Mouse (Mus musculus) adrenal gland, postnatal 4 days (tissue): ENCODE results near the gene Spag16. TPM values are rescaled to one million over a fixed set of nuclear protein-coding genes. Genes with fewer than 3 reads are reported as not detected.
"Not testable (repeated sequence)": the region's sequence is repeated elsewhere in the genome, so short reads cannot be mapped to it uniquely, and the experiment has no call there.

Experiments
- DNase-seq, 2 experiments: peaks; one replicate each; pipeline ENCODE4 v3.0.0; 2021 to 2022; ENCODE audit warnings: low spot score in 2 of 2, mixed read lengths in 2 of 2
- long read RNA-seq, 2 experiments: library from polyadenylated mRNA; stranded (forward); transcript quantifications; one replicate each; pipeline ENCODE4 v2.0.0; 2021
- total RNA-seq, 2 experiments: library from RNA; stranded (reverse); gene quantifications; 2 replicates each; pipeline ENCODE4 v1.2.3; 2021

Gene Spag16
- under 1 TPM; 0.28 to 0.56 TPM for total RNA-seq
- long read RNA-seq, experiment 1 = 0 reads
- long read RNA-seq, experiment 2 = 0 reads

GRCm38 (mm10) chr1:69826806-69827703, at the start of gene Spag16:
Gene Spag16 (plus strand): TSS chr1:69826970.
- peak; percentile 8 to 15 for DNase-seq

GRCm38 (mm10) chr1:69785129-69785528, 41.6 kb upstream of the Spag16 start:
- DNase-seq = no peak

DNA sequence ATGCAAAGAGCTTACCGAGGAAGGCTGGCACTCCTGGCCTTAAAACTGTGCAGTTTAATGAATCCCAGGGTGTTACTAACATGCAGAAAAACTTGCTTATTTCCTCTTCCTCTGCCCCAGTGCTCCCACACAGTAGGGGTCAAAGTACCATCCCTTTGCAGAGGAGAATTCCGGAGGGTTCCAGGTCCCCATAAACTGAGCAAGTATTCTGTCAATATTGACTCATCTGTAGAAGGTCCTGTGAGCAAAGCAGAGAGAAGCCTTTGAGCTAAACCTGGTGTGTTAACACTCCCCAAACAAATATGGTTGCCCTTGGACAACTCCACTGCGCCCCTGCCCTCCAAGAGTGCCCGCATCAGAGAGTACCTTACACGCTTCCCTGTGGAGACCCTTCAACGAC, 40.1 kb upstream of the Spag16 start:
- DNase-seq = no peak

DNA sequence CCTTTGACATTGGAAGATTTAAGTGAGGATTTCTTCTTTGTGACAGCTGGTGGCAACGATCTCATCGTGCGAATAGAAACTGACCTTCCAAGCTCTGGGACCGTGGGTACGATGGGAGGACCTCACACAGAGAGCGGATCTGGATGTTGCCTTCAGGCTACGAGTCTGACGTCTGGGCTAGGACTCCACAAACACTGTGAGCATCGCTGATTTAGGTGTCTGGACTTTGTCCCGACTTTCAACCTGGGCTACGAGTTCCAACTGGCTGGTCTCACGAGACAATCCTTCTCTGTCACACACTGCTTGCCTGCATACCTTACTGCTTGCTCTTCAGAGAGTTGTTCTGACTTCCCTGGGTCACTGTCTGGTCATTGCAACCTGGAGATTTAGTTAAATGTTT, 39.4 kb upstream of the Spag16 start:
- no peak for DNase-seq

DNA sequence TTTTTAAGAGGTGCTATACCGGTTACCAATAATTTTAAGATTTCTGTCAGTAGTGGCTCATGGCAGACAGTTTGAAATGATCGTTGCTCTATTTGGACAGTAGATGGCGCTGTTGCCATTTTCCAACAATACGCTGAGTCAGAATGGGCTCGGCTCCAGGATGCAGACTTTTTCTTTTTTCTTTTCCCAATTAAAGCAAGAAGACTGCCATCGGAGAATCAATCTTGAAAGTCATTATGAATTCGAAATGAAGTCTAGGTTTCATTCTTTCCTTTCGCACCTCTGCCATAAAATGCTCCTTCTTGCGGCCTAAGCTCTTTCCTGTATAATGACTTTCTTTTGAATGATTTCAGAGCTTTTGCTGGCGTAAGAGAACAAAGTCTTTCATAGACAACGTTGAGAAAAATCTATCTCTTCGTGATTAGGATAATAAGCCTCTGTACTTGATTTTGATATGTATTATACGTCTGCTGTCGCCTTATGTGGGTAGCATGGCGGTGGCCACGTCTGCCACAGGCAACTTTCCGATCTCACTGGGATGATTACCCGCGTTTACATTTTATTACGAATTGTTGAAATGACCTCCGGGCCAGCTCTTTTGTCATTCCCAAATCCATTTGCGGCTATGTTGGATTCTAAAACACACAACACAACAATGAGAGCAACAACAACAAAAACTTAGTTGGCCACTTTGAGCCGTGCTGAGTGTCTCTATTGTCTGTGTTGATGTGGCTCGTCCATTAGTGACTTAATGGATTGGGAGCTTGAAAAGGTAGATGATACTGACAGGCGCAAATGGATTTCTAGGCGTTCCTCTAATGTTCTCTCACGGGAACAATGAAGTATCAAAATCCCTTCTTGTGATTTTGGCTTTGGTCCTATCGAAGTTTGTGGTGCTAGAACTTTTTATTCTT, 36.2 kb upstream of the Spag16 start:
- peak; percentile 10 to 17 for DNase-seq

DNA sequence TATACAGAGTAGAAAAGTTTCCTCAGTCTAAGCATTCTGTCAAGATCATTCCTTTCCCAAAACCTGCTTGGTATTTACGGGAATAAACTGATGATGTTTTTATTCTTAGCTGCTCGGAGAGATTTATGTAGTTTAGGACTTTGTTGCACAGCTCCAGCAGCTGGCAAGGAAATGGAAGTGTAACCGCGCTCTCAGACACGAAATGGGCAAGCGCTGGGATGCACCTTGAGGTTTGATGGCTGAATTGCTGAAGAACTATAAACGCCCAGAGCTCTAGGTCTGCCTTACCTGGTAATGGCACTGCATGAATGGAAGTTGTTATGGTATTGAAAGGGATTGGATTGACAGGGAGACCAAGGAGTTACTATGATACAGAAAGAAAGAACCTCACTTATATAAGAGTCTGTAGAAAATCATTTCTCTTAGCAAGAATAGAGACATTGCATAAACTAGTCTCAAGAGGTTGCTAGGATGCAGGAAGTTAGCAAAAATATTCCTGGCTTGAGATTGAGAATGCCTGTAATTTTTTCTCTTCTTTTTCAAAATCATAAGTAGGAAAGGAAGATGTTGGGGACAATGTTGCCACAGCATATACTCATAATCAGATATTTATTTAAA, 27.7 kb upstream of the Spag16 start:
- no peak for DNase-seq

GRCm38 (mm10) chr1:69810161-69810560, 16.6 kb upstream of the Spag16 start:
- no peak for DNase-seq

- DNase-seq = not testable (repeated sequence)
Measured at GRCm38 (mm10) chr1:69825635-69826034, 1.1 kb upstream of the Spag16 start.

GRCm38 (mm10) chr1:69828872-69829479, 2.2 kb downstream of the Spag16 start:
- no peak for DNase-seq

DNA sequence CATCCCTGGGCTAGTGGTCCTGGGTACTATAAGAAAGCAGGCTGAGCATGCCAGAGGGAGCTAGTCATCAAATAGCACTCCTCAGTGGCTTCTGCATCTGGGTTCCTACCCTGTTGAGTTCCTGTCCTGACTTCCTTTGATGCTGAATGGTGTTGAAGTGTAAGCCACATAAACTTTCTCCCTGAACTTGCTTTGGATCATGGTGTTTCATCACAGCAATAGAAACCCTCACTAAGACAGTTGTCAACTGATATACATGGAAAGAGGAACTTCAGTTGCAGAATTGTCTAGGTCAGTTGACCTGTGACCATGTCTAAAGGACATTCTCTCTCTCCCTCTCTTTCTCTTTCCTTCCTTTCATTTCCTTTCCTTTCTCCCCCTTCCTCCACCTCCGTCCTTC, 3.8 kb downstream of the Spag16 start:
- no peak for DNase-seq

DNA sequence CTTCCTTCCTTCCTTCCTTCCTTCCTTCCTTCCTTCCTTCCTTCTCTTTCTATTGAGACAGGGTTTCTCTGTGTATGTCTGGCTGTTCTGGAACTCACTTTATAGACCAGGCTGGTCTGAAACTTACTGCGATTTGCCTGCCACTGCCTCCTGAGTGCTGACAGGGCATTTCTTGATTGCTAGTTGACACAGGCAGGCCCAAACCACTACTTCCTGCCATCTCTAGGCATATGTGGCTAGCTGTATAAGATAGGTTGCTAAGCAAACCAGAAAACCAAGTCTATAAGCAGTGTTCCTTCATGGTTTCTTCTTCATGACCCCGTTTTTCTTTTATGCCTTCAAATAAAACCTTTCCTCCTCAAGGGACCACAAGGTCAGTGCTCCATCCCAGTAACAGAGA, 4.2 kb downstream of the Spag16 start:
- no peak for DNase-seq

- DNase-seq = not testable (repeated sequence)
Measured at GRCm38 (mm10) chr1:69833476-69833875, 6.7 kb downstream of the Spag16 start.

DNA sequence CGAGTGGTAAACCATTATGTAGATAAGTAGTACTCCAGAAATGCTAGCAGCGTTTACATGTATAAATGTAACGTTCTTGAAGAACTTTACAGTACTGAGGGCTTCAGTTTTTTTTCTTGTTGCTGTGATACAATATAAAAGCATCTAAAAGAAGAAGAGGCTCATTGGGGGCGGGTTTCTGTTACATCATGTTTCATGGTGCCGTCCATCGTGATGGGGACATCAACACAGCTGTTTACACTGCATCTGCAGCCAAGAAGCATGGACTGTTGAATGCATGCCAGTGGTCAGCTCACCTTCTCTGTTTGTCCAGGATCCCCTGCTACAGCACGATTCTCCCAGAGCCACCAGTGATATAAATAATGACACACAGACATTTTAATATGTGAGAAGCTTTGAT, 26.7 kb downstream of the Spag16 start:
- DNase-seq = no peak

- no peak for DNase-seq
Measured at GRCm38 (mm10) chr1:69867776-69868175, 41.0 kb downstream of the Spag16 start.

GRCm38 (mm10) chr1:69956606-69957005, 129.8 kb downstream of the Spag16 start:
- no peak for DNase-seq

GRCm38 (mm10) chr1:69996874-69997273, 170.1 kb downstream of the Spag16 start:
- no peak for DNase-seq

DNA sequence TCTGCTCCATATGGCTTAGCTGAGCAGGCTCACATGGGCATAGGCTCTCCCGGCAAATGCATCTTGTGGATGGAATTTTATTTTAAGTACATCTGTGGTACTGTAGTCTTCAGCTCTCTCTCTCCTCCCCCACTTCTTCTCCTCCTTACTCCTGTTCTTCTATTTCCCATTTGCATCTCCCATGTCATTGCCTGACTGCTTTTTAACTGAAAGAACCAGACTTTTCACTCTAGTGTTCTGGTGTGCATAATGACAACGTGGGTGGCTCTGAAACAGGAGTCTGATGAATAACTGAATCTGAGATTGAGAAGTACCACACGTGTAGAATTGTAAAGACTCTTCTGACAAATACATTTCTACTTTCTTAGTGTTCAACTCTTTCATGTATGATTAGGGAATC, 186.2 kb downstream of the Spag16 start:
- DNase-seq = no peak

DNA sequence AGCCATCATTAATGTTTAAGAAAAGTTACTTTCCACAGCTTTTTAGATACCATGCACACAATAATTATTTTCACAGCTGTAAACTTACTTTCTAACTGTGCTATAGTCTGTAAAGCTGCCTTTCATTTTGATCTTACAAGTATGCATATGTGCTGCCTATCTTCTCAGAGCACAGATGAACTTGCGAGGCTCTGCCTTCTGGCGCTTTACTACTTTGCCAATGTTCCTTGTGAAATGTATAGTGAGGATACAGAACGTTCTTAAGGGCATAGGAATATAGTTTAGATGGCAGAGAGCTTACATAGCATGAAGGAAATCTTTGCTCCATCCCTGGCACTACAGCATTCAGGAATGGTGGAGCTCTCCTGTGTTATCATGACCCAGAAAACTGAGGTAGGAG, 210.6 kb downstream of the Spag16 start:
- no peak for DNase-seq

DNA sequence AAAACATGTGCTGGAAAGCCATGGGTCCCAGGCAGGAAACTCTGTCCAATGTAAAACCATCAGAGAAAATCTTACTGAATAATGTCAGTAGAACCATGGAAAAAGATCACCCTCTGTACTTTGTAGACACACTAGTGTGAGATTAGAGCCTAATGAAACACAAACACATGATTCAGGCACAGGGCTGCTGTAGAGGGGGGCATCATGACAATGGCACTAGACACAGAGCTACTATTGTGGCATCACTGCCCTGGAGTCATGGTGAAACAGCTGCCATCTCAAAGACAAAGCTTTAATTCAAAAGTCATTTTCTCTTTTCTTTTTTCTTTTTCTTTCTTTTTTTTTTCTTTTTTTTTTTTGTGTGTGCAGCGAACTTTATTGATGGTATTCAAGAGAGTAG, 240.6 kb downstream of the Spag16 start:
- no peak for DNase-seq

DNA sequence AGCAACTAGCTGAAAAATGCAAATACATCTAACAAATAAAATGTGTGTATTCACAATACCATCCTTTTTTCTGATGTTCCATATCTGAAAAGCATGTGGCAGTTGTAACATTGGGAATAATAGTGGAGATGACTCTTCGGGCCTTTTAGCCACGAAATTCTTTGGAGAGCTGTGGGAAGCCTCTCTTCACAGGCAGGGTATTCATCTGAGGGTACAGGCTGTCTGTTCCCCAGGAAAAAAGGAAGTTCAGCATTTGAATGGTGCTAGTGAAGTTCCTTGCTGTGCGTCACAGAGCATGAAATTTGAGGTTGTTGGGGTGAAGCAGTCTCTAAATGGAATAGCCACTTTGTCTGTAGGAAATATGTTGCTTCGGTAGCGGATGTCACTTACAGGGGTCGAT, 246.7 kb downstream of the Spag16 start:
- DNase-seq = no peak

GRCm38 (mm10) chr1:70078806-70079205, 252.0 kb downstream of the Spag16 start:
- no peak for DNase-seq
